In genomic region chr9:58184456-58184855, GRCm38 (mm10) we compare ENCODE assay signal across 16 mouse cellular contexts. TPM values are rescaled to one million over a fixed set of nuclear protein-coding genes. Genes with fewer than 3 reads are reported as not detected.
"Had no signal": no experiment of that assay in that cellular context is flagged by ENCODE, and none has a peak within 500 bp of the region (broad histone marks: within the 10 kb centered on the region; RNA-seq: fewer than 3 reads in every experiment).

No protein-coding gene starts in this region.

- DNase-seq: kidney, adult 11 months; kidney, adult 9 months; kidney, postnatal 36 days; layer of hippocampus, postnatal 36 days; liver; liver, embryonic 13.5 days; liver, postnatal 0 days; lung, postnatal 14 days had no signal

- H3K4me1 ChIP-seq: limb, embryonic 12.5 days; liver, embryonic 13.5 days; lung, embryonic 15.5 days; megakaryocyte, embryonic 14.5 days; midbrain, embryonic 15.5 days; neural tube, embryonic 12.5 days had no signal

- H3K4me3 ChIP-seq: limb, embryonic 12.5 days; liver, embryonic 13.5 days; lung, embryonic 15.5 days; megakaryocyte, embryonic 14.5 days; midbrain, embryonic 15.5 days; neural tube, embryonic 12.5 days; stomach, embryonic 15.5 days had no signal

- H3K27me3 ChIP-seq: liver, embryonic 13.5 days; lung, embryonic 15.5 days; midbrain, embryonic 15.5 days; neural tube, embryonic 12.5 days; stomach, embryonic 15.5 days had no signal

- H3K36me3 ChIP-seq: limb, embryonic 12.5 days; liver, embryonic 13.5 days; lung, embryonic 15.5 days; midbrain, embryonic 15.5 days; neural tube, embryonic 12.5 days; stomach, embryonic 15.5 days had no signal

- H3K27ac ChIP-seq: kidney, postnatal 0 days; limb, embryonic 12.5 days; liver, embryonic 13.5 days; lung, embryonic 15.5 days; macrophage; midbrain, embryonic 15.5 days; neural tube, embryonic 12.5 days; stomach, embryonic 15.5 days had no signal

RNA-seq across cellular contexts. Expression of gene Islr, which starts 19.6 kb away (rescaled TPM):
- polyA plus RNA-seq: macrophage had no signal

RNA-seq across cellular contexts. Expression of gene Islr2, which starts 19.7 kb away (rescaled TPM):
- polyA plus RNA-seq: liver, postnatal 0 days; macrophage had no signal
